33 mouse cellular contexts compared by ENCODE assay signal in genomic region chr11:119780290-119780689, GRCm38 (mm10).
DNase-seq lines count a peak whose midpoint lies in the region; ATAC-seq and TF ChIP-seq lines count a peak whose summit lies in the region.
"Had no signal": no experiment of that assay in that cellular context is flagged by ENCODE, and none has a peak within 500 bp of the region (broad histone marks: within the 10 kb centered on the region; RNA-seq: fewer than 3 reads in every experiment).

No protein-coding gene starts in this region.

- H3K36me3 ChIP-seq in hindbrain, embryonic 13.5 days, result peaks cover 8% of the 10 kb centered on the region
- no peaks in the 10 kb centered on the region; the same call in 1 of the 2 replicates for H3K36me3 ChIP-seq in hindbrain, embryonic 16.5 days (ENCODE audit: control insufficient read depth, insufficient read depth, low read length)
- peaks cover 20 to 81% of the 10 kb centered on the region in 2 experiments for H3K36me3 ChIP-seq in CH12.LX (replicated peaks in 1 of 2; ENCODE audit: control insufficient read depth in 1 of 2, insufficient read depth in 1 of 2, low read length in 1 of 2)
- H3K36me3 ChIP-seq in megakaryocyte, embryonic 14.5 days (replicated peaks; ENCODE audit: low read length), result peaks cover 37% of the 10 kb centered on the region
- H3K36me3 ChIP-seq: hindbrain, embryonic 15.5 days had no signal

- ATAC-seq in hindbrain, embryonic 13.5 days (ENCODE audit: low FRiP score), result no peak
- ATAC-seq in hindbrain, embryonic 16.5 days, result no peak
- ATAC-seq: activated CD4-positive, CD25-positive, alpha-beta regulatory T cell, adult 4 months; CD4-positive, CD25-positive, alpha-beta regulatory T cell, adult 4 months; liver, embryonic 12.5 days; midbrain, embryonic 16.5 days had no signal

- TF ChIP-seq CTCF in CH12.LX (conservative IDR thresholded peaks at IDR 0.05 in 1 of 2, IDR thresholded peaks at IDR 0.05 in 1 of 2; ENCODE audit: low read depth in 2 of 2, low read length in 2 of 2), result 0 out of 4 replicates have a peak, but pooled peaks of 1 of the 2 experiments have one; percentile 23
- 0 out of 2 replicates have a peak, but pooled peaks have one; percentile 2 for TF ChIP-seq CTCF in cortical plate, adult 2 months (IDR thresholded peaks at IDR 0.05; ENCODE audit: extremely low read depth, insufficient read depth, low read length)
- no peak for TF ChIP-seq CTCF in lung, adult 2 months (IDR thresholded peaks at IDR 0.05; ENCODE audit: insufficient read depth, low read length)

- H3K27ac ChIP-seq in hindbrain, embryonic 13.5 days, result no peak overlapping the region
- H3K27ac ChIP-seq in hindbrain, embryonic 16.5 days (ENCODE audit: low read depth, low read length), result no peak overlapping the region
- no peak overlapping the region for H3K27ac ChIP-seq in CH12.LX (ENCODE audit: insufficient read depth, low read depth)
- H3K27ac ChIP-seq in cortical plate, adult 2 months (ENCODE audit: insufficient read depth, low read length), result no peak overlapping the region
- H3K27ac ChIP-seq: embryonic facial prominence, embryonic 12.5 days; heart, adult 2 months; hindbrain, embryonic 15.5 days; kidney, postnatal 0 days; limb, embryonic 13.5 days; liver, embryonic 12.5 days; neural tube, embryonic 12.5 days had no signal

- H3K4me2 ChIP-seq in hindbrain, embryonic 13.5 days, result no peak overlapping the region
- no peak overlapping the region for H3K4me2 ChIP-seq in hindbrain, embryonic 16.5 days (ENCODE audit: low read length)
- H3K4me2 ChIP-seq in CH12.LX (ENCODE audit: insufficient read depth, low read depth, poor library complexity, severe bottlenecking), result no peak overlapping the region
- H3K4me2 ChIP-seq: embryonic facial prominence, embryonic 12.5 days; heart, embryonic 12.5 days; hindbrain, embryonic 15.5 days; limb, embryonic 13.5 days; liver, embryonic 12.5 days; lung, embryonic 14.5 days; neural tube, embryonic 12.5 days had no signal

- TF ChIP-seq RAD21 in CH12.LX (IDR thresholded peaks at IDR 0.05; ENCODE audit: low read depth, low read length), result peak; percentile 18

- TF ChIP-seq EP300 in CH12.LX (IDR thresholded peaks at IDR 0.05; ENCODE audit: low read length), result no peak

- 0 out of 2 replicates have a peak overlapping the region, but pooled peaks have one; percentile 19 for H3K9ac ChIP-seq in hindbrain, embryonic 13.5 days
- no peak overlapping the region; the same call in 1 of the 2 replicates for H3K9ac ChIP-seq in hindbrain, embryonic 16.5 days (ENCODE audit: low read depth, low read length)
- H3K9ac ChIP-seq in CH12.LX (ENCODE audit: insufficient read depth, low read depth), result no peak overlapping the region
- H3K9ac ChIP-seq: embryonic facial prominence, embryonic 12.5 days; heart, embryonic 12.5 days; hindbrain, embryonic 15.5 days; limb, embryonic 13.5 days; liver, embryonic 12.5 days; lung, embryonic 14.5 days; neural tube, embryonic 12.5 days had no signal

- WGBS in hindbrain, embryonic 13.5 days, result 84% methylated on average over 8 of the region's 8 CpGs
- 82% methylated on average over 8 of the region's 8 CpGs for WGBS in hindbrain, embryonic 16.5 days
- WGBS in lung, adult 2 months, result 82% methylated on average over 8 of the region's 8 CpGs

- in situ Hi-C loops in CH12.LX (cut with MboI; ENCODE audit: low pct_ligation_motif_present, low pct_unique_long_range_greater_than_20kb, low sequenced_read_pairs), result no loop called here

- H3K79me2 ChIP-seq in CH12.LX (replicated peaks; ENCODE audit: control insufficient read depth, extremely low read depth, insufficient read depth, poor library complexity, severe bottlenecking), result no peaks in the 10 kb centered on the region

- H3K4me3 ChIP-seq in hindbrain, embryonic 13.5 days, result no peak overlapping the region
- H3K4me3 ChIP-seq in hindbrain, embryonic 16.5 days (ENCODE audit: low read length), result no peak overlapping the region
- no peak overlapping the region for H3K4me3 ChIP-seq in CH12.LX (replicated peaks in 1 of 3; ENCODE audit: low read depth in 2 of 3, low read length in 2 of 3, poor library complexity in 1 of 3)
- no peak overlapping the region for H3K4me3 ChIP-seq in cortical plate, adult 2 months (ENCODE audit: insufficient read depth, low read length)
- peak overlapping the region; percentile 23 for H3K4me3 ChIP-seq in megakaryocyte, embryonic 14.5 days (replicated peaks)
- H3K4me3 ChIP-seq in lung, adult 2 months (replicated peaks; ENCODE audit: extremely low read depth, low read depth, low read length), result no peak overlapping the region
- H3K4me3 ChIP-seq: embryonic facial prominence, embryonic 12.5 days; heart, adult 2 months; heart, embryonic 12.5 days; hindbrain, embryonic 15.5 days; limb, embryonic 13.5 days; liver, embryonic 12.5 days; myocyte; neural tube, embryonic 12.5 days had no signal

- dilution Hi-C loops in CH12.LX (cut with MboI; ENCODE audit: extremely low pct_ligation_motif_present, extremely low pct_unique_long_range_greater_than_20kb, low sequenced_read_pairs), result no loop called here

- peaks cover 21% of the 10 kb centered on the region for H3K4me1 ChIP-seq in hindbrain, embryonic 13.5 days (replicated peaks)
- H3K4me1 ChIP-seq in hindbrain, embryonic 16.5 days (ENCODE audit: control insufficient read depth, insufficient read depth, low read depth, low read length), result peaks cover 6% of the 10 kb centered on the region; the same call in 1 of the 2 replicates
- peaks cover 15 to 39% of the 10 kb centered on the region in 2 experiments for H3K4me1 ChIP-seq in CH12.LX (ENCODE audit: control insufficient read depth in 1 of 2, insufficient read depth in 2 of 2)
- H3K4me1 ChIP-seq in cortical plate, adult 2 months (ENCODE audit: control insufficient read depth, insufficient read depth, low read length), result peaks cover 3% of the 10 kb centered on the region; the same call in 1 of the 2 replicates
- H3K4me1 ChIP-seq in megakaryocyte, embryonic 14.5 days, result peaks cover 38% of the 10 kb centered on the region
- peaks cover 3% of the 10 kb centered on the region for H3K4me1 ChIP-seq in lung, adult 2 months (ENCODE audit: control insufficient read depth, insufficient read depth, low read length)
- H3K4me1 ChIP-seq: embryonic facial prominence, embryonic 12.5 days; heart, embryonic 12.5 days; liver, embryonic 12.5 days; neural tube, embryonic 12.5 days had no signal

- H3K9me3 ChIP-seq in hindbrain, embryonic 13.5 days, result peaks cover 9% of the 10 kb centered on the region
- peaks cover 6% of the 10 kb centered on the region for H3K9me3 ChIP-seq in hindbrain, embryonic 16.5 days (ENCODE audit: control insufficient read depth, low read length)
- peaks cover 14% of the 10 kb centered on the region for H3K9me3 ChIP-seq in CH12.LX (replicated peaks; ENCODE audit: low read length)
- H3K9me3 ChIP-seq in megakaryocyte, embryonic 14.5 days, result no peaks in the 10 kb centered on the region

- no peak for TF ChIP-seq POLR2A in CH12.LX (IDR thresholded peaks at IDR 0.05; ENCODE audit: low read depth, low read length)
- no peak for TF ChIP-seq POLR2A in cortical plate, adult 2 months (IDR thresholded peaks at IDR 0.05; ENCODE audit: extremely low read depth, insufficient read depth, low read length)
- TF ChIP-seq POLR2A in lung, adult 2 months (IDR thresholded peaks at IDR 0.05; ENCODE audit: borderline replicate concordance, extremely low read depth, low read depth, low read length), result no peak

- DNase-seq in CH12.LX (ENCODE audit: extremely low read depth), result peak; percentile 79
- DNase-seq in urinary bladder, adult 18-20 months (ENCODE audit: low spot score in 2 of 2), result no peak
- no peak for DNase-seq in lung, adult 2 months
- DNase-seq in lung, postnatal 4 days, result no peak
- DNase-seq: adrenal gland, adult 2 months; adrenal gland, postnatal 36 days; cerebellum, adult 2 months; cerebellum, postnatal 25 days; embryo, embryonic 11 days; gastrocnemius, postnatal 36 days; heart, adult 2 months; heart, postnatal 4 days; kidney, adult 18-20 months; kidney, postnatal 4 days; lung, embryonic 14.5 days; lung, postnatal 14 days; spleen, adult 18-20 months; thymus, postnatal 14 days had no signal

- no peaks in the 10 kb centered on the region for H3K27me3 ChIP-seq in hindbrain, embryonic 13.5 days
- H3K27me3 ChIP-seq in hindbrain, embryonic 16.5 days (replicated peaks; ENCODE audit: control insufficient read depth, insufficient read depth, low read length), result no peaks in the 10 kb centered on the region
- no peaks in the 10 kb centered on the region for H3K27me3 ChIP-seq in CH12.LX (replicated peaks)
- H3K27me3 ChIP-seq in megakaryocyte, embryonic 14.5 days (replicated peaks), result no peaks in the 10 kb centered on the region
- H3K27me3 ChIP-seq: embryonic facial prominence, embryonic 12.5 days; heart, embryonic 12.5 days; hindbrain, embryonic 15.5 days; limb, embryonic 13.5 days; liver, embryonic 12.5 days; neural tube, embryonic 12.5 days had no signal

TF ChIP-seq in CH12.LX, 34 proteins besides CTCF, POLR2A, EP300 and RAD21:
- TF ChIP-seq BHLHE40 (IDR thresholded peaks at IDR 0.05; ENCODE audit: low read depth, low read length) (peak; percentile 56), ELF1 (IDR thresholded peaks at IDR 0.05; ENCODE audit: low read depth, low read length) (peak; percentile 40; the same call in 1 of the 2 replicates), IRF4 (IDR thresholded peaks at IDR 0.05; ENCODE audit: low read depth, low read length) (peak; percentile 45; the same call in 1 of the 2 replicates), NRF1 (IDR thresholded peaks at IDR 0.05; ENCODE audit: low read depth, low read length) (no peak)
